Mouse (Mus musculus): ENCODE data around the gene Kcnab2. TPM values are rescaled to one million over a fixed set of nuclear protein-coding genes. Genes with fewer than 3 reads are reported as not detected.

Kcnab2 gene
- total RNA-seq, 2 experiments from 2014 or later = 1.3 to 2.1 TPM

Other genes starting within 250 kb of the Kcnab2 start
- gene Gpr153, start 203.6 kb downstream of the Kcnab2 start, total RNA-seq (2021) = 10 to 100 TPM; 10.7 to 14.0 TPM
- not detected for gene Hes3, start 186.2 kb downstream of the Kcnab2 start, total RNA-seq (2021)
- 10 to 100 TPM; 25.4 to 25.8 TPM for gene Icmt, start 180.6 kb downstream of the Kcnab2 start, total RNA-seq (2021)
- 10 to 100 TPM; 50.2 to 68.0 TPM for gene Rnf207, start 158.9 kb downstream of the Kcnab2 start, total RNA-seq (2021)
- gene Rpl22, start 152.1 kb downstream of the Kcnab2 start, total RNA-seq (2021) = 100 to 1,000 TPM; 276 to 293 TPM
- under 1 TPM; 0.16 to 0.58 TPM for gene Chd5, start 139.2 kb downstream of the Kcnab2 start, total RNA-seq (2021)
- gene Nphp4, start 1.2 kb downstream of the Kcnab2 start, total RNA-seq (2021) = under 1 TPM; 0.89 to 1.00 TPM

Data from heart, postnatal 36 days (tissue).